Mouse (Mus musculus) limb, embryonic 12.5 days (tissue): ENCODE measurements around the gene Tmem240. TPM values are rescaled to one million over a fixed set of nuclear protein-coding genes. Genes with fewer than 3 reads are reported as not detected.
"Not testable (repeated sequence)": the region's sequence is repeated elsewhere in the genome, so short reads cannot be mapped to it uniquely, and the experiment has no call there.

ENCODE experiments used
- ATAC-seq: fragments of 200-750 bp; cut with Nextera tagmentation; 2 replicates; pipeline ENCODE4 v1.8.0; 2017; ENCODE audit warnings: low read depth, moderate TSS enrichment; ENCODE audit not compliant: insufficient number of reproducible peaks, insufficient read depth, low FRiP score, low TSS enrichment
- H3K27ac ChIP-seq: fragments of 300-500 bp; sonication (generic); 2 replicates; pipeline ENCODE4 v1.5.1; 2016; ENCODE audit warnings: mild to moderate bottlenecking, moderate library complexity
- H3K27me3 ChIP-seq: fragments of 300-500 bp; sonication (generic); 2 replicates; pipeline ENCODE4 v1.6.1; 2016; ENCODE audit warnings: mild to moderate bottlenecking, moderate library complexity
- H3K36me3 ChIP-seq: fragments of 300-500 bp; sonication (generic); 2 replicates; pipeline ENCODE4 v1.6.1; 2016; ENCODE audit warnings: mild to moderate bottlenecking, moderate library complexity
- H3K4me1 ChIP-seq: fragments of 300-500 bp; sonication (generic); replicated peaks from 2 replicates; pipeline ENCODE4 v1.6.1; 2016
- H3K4me2 ChIP-seq: fragments of 300-500 bp; sonication (generic); 2 replicates; pipeline ENCODE4 v1.6.1; 2016; ENCODE audit warnings: mild to moderate bottlenecking, moderate library complexity
- H3K4me3 ChIP-seq: fragments of 300-500 bp; sonication (generic); replicated peaks from 2 replicates; pipeline ENCODE4 v1.5.1; 2016; ENCODE audit warnings: mild to moderate bottlenecking
- H3K9ac ChIP-seq: fragments of 300-500 bp; sonication (generic); replicated peaks from 2 replicates; pipeline ENCODE4 v1.6.1; 2016; ENCODE audit warnings: mild to moderate bottlenecking, moderate library complexity
- H3K9me3 ChIP-seq: fragments of 300-500 bp; sonication (generic); 2 replicates; pipeline ENCODE4 v1.6.1; 2016; ENCODE audit warnings: mild to moderate bottlenecking, moderate library complexity
- WGBS: fragments of 180-500 bp; shearing (Covaris S2); methylation state at CpG from one replicate; pipeline ENCODE4 v1.1.7; 2016; 5-methylcytosine and 5-hydroxymethylcytosine counted together
- polyA plus RNA-seq: library from polyadenylated mRNA; unstranded; fragments of >200 nt; fragmentation: Nextera tagmentation; extraction: Ambion mirVana; gene quantifications from 2 replicates; pipeline ENCODE4 v1.2.1, GENCODE M21; 2016

The Tmem240 gene
- polyA plus RNA-seq, 1 experiment from 2014 or later, result 1.6 TPM

- Histone ChIP-seq H3K4me3 (peak overlapping the region; percentile 85; the same call in 1 of the 2 replicates), H3K27me3 (no peaks in the 10 kb centered on the region), H3K36me3 (peaks cover 69% of the 10 kb centered on the region), H3K9ac (no peak overlapping the region), H3K9me3 (no peaks in the 10 kb centered on the region), H3K4me1 (peaks cover 22% of the 10 kb centered on the region), H3K27ac (no peak overlapping the region), H3K4me2 (no peak overlapping the region; the same call in 1 of the 2 replicates)
- no peak for ATAC-seq
- 93% methylated on average over 5 of the region's 5 CpGs for WGBS
Measured at GRCm38 (mm10) chr4:155736421-155736820, 1.8 kb downstream of the Tmem240 start.

GRCm38 (mm10) chr4:155738262-155738661 is 3.7 kb downstream of the Tmem240 start:
- ATAC-seq, result no peak
- Histone ChIP-seq H3K36me3 (peaks cover 69% of the 10 kb centered on the region), H3K4me3 (no peak overlapping the region), H3K9me3 (no peaks in the 10 kb centered on the region), H3K4me2 (no peak overlapping the region), H3K4me1 (peaks cover 21% of the 10 kb centered on the region), H3K27me3 (no peaks in the 10 kb centered on the region), H3K9ac (no peak overlapping the region), H3K27ac (peak overlapping the region; percentile 7; the same call in 1 of the 2 replicates)
- WGBS, result 67% methylated on average over 8 of the region's 8 CpGs

GRCm38 (mm10) chr4:155739152-155739551 is 4.6 kb downstream of the Tmem240 start:
- Histone ChIP-seq H3K4me3 (no peak overlapping the region), H3K27ac (no peak overlapping the region), H3K9ac (no peak overlapping the region), H3K9me3 (no peaks in the 10 kb centered on the region), H3K4me1 (peaks cover 12% of the 10 kb centered on the region), H3K27me3 (no peaks in the 10 kb centered on the region), H3K4me2 (no peak overlapping the region), H3K36me3 (peaks cover 75% of the 10 kb centered on the region)
- no peak for ATAC-seq
- 78% methylated on average over 6 of the region's 6 CpGs for WGBS

GRCm38 (mm10) chr4:155739741-155740636 is 5.4 kb downstream of the Tmem240 start:
- Histone ChIP-seq H3K9me3 (no peaks in the 10 kb centered on the region), H3K4me2 (no peak overlapping the region), H3K4me1 (peaks cover 10% of the 10 kb centered on the region), H3K9ac (no peak overlapping the region), H3K27ac (no peak overlapping the region), H3K27me3 (no peaks in the 10 kb centered on the region), H3K4me3 (no peak overlapping the region), H3K36me3 (peaks cover 84% of the 10 kb centered on the region)
- 79% methylated on average over 37 of the region's 37 CpGs for WGBS
- ATAC-seq, result no peak

GRCm38 (mm10) chr4:155740681-155741080 is 6.1 kb downstream of the Tmem240 start:
- 90% methylated on average over 10 of the region's 10 CpGs for WGBS
- peaks cover 91% of the 10 kb centered on the region for H3K36me3 ChIP-seq
- H3K4me1 ChIP-seq, H3K4me3 ChIP-seq, H3K9ac ChIP-seq, H3K27ac ChIP-seq, H3K9me3 ChIP-seq, H3K4me2 ChIP-seq, H3K27me3 ChIP-seq, ATAC-seq: not testable (repeated sequence)

GRCm38 (mm10) chr4:155742684-155743083 is 8.1 kb downstream of the Tmem240 start:
- Histone ChIP-seq H3K9ac (no peak overlapping the region), H3K4me3 (no peak overlapping the region), H3K4me1 (no peaks in the 10 kb centered on the region), H3K36me3 (peaks cover 97% of the 10 kb centered on the region), H3K9me3 (no peaks in the 10 kb centered on the region), H3K27ac (no peak overlapping the region), H3K27me3 (no peaks in the 10 kb centered on the region), H3K4me2 (no peak overlapping the region)
- 95% methylated on average over 5 of the region's 5 CpGs for WGBS
- ATAC-seq, result no peak

- WGBS, result 91% methylated on average over 8 of the region's 8 CpGs
- Histone ChIP-seq H3K27me3 (no peaks in the 10 kb centered on the region), H3K9ac (no peak overlapping the region), H3K36me3 (peaks cover 99% of the 10 kb centered on the region), H3K9me3 (no peaks in the 10 kb centered on the region), H3K4me1 (no peaks in the 10 kb centered on the region), H3K4me3 (no peak overlapping the region), H3K4me2 (no peak overlapping the region), H3K27ac (no peak overlapping the region)
- ATAC-seq, result no peak
Measured at GRCm38 (mm10) chr4:155744474-155744873, 9.9 kb downstream of the Tmem240 start.

GRCm38 (mm10) chr4:155745136-155745535 is 10.5 kb downstream of the Tmem240 start:
- peaks cover 99% of the 10 kb centered on the region for H3K36me3 ChIP-seq
- H3K9ac ChIP-seq, result 0 out of 2 replicates have a peak overlapping the region, but pooled peaks have one; percentile 12
- no peak for ATAC-seq
- WGBS, result 89% methylated on average over 5 of the region's 5 CpGs
- no peaks in the 10 kb centered on the region for H3K4me1 ChIP-seq
- H3K9me3 ChIP-seq, result no peaks in the 10 kb centered on the region
- H3K4me2 ChIP-seq, result no peak overlapping the region
- H3K27ac ChIP-seq, result no peak overlapping the region
- H3K4me3 ChIP-seq, result no peak overlapping the region
- no peaks in the 10 kb centered on the region for H3K27me3 ChIP-seq

- 89% methylated on average over 8 of the region's 8 CpGs for WGBS
- H3K9ac ChIP-seq, result no peak overlapping the region
- no peaks in the 10 kb centered on the region for H3K9me3 ChIP-seq
- no peak overlapping the region for H3K4me2 ChIP-seq
- H3K4me1 ChIP-seq, result no peaks in the 10 kb centered on the region
- no peak for ATAC-seq
- H3K27me3 ChIP-seq, result no peaks in the 10 kb centered on the region
- peaks cover 99% of the 10 kb centered on the region for H3K36me3 ChIP-seq
- H3K4me3 ChIP-seq, result no peak overlapping the region
- H3K27ac ChIP-seq, result no peak overlapping the region
Measured at GRCm38 (mm10) chr4:155746036-155746548, 11.5 kb downstream of the Tmem240 start.

- Histone ChIP-seq H3K4me2 (no peak overlapping the region), H3K4me3 (no peak overlapping the region), H3K27me3 (no peaks in the 10 kb centered on the region), H3K27ac (no peak overlapping the region), H3K4me1 (no peaks in the 10 kb centered on the region), H3K36me3 (peaks cover 99% of the 10 kb centered on the region), H3K9ac (no peak overlapping the region), H3K9me3 (no peaks in the 10 kb centered on the region)
- ATAC-seq, result no peak
- WGBS, result 90% methylated on average over 17 of the region's 17 CpGs
Measured at GRCm38 (mm10) chr4:155746575-155747490, 12.2 kb downstream of the Tmem240 start.

GRCm38 (mm10) chr4:155757011-155757410 is 22.4 kb downstream of the Tmem240 start:
- no peak for ATAC-seq
- Histone ChIP-seq H3K4me3 (no peak overlapping the region), H3K4me2 (no peak overlapping the region), H3K27ac (no peak overlapping the region), H3K9ac (no peak overlapping the region), H3K27me3 (no peaks in the 10 kb centered on the region), H3K4me1 (peaks cover 26% of the 10 kb centered on the region), H3K9me3 (no peaks in the 10 kb centered on the region), H3K36me3 (peaks cover 58% of the 10 kb centered on the region)
- WGBS, result 95% methylated on average over 12 of the region's 12 CpGs
